29 mouse cellular contexts compared by ENCODE assay signal in genomic region chr2:25628738-25629137, GRCm38 (mm10). TPM values are rescaled to one million over a fixed set of nuclear protein-coding genes. Genes with fewer than 3 reads are reported as not detected.
A peak's percentile ranks its signal among the peaks of the same experiment; 100 is the strongest.
DNase-seq lines count a peak whose midpoint lies in the region; ATAC-seq and TF ChIP-seq lines count a peak whose summit lies in the region.
"Had no signal": no experiment of that assay in that cellular context is flagged by ENCODE, and none has a peak within 500 bp of the region (broad histone marks: within the 10 kb centered on the region; RNA-seq: fewer than 3 reads in every experiment).

No protein-coding gene starts in this region.

- no peaks in the 10 kb centered on the region for H3K36me3 ChIP-seq in kidney, embryonic 14.5 days (ENCODE audit: control insufficient read depth, insufficient read depth, low read length)
- no peaks in the 10 kb centered on the region for H3K36me3 ChIP-seq in liver, embryonic 16.5 days (ENCODE audit: control insufficient read depth, insufficient read depth)
- no peaks in the 10 kb centered on the region for H3K36me3 ChIP-seq in forebrain, embryonic 15.5 days
- no peaks in the 10 kb centered on the region for H3K36me3 ChIP-seq in intestine, postnatal 0 days (ENCODE audit: control insufficient read depth, insufficient read depth)
- H3K36me3 ChIP-seq: hindbrain, embryonic 12.5 days; limb, embryonic 12.5 days had no signal

- ATAC-seq in kidney, embryonic 14.5 days (ENCODE audit: low FRiP score, low TSS enrichment), result no peak
- peak; percentile 53; the same call in 1 of the 2 replicates for ATAC-seq in liver, embryonic 16.5 days (ENCODE audit: low read depth)
- ATAC-seq in forebrain, embryonic 15.5 days (replicated peaks), result no peak
- no peak for ATAC-seq in intestine, postnatal 0 days
- ATAC-seq: inflammation-experienced regulatory T-cells, adult 6 months had no signal

- no peak overlapping the region for H3K27ac ChIP-seq in kidney, embryonic 14.5 days (ENCODE audit: low read depth, low read length)
- H3K27ac ChIP-seq in liver, embryonic 16.5 days (ENCODE audit: low read length), result no peak overlapping the region
- H3K27ac ChIP-seq in forebrain, embryonic 15.5 days (replicated peaks), result no peak overlapping the region
- no peak overlapping the region for H3K27ac ChIP-seq in intestine, postnatal 0 days (ENCODE audit: low read depth, low read length)
- H3K27ac ChIP-seq: hindbrain, embryonic 12.5 days; limb, embryonic 12.5 days; stomach, postnatal 0 days had no signal

- TF ChIP-seq CTCF in intestine, postnatal 0 days (IDR thresholded peaks at IDR 0.05; ENCODE audit: low read depth), result no peak

- no peak overlapping the region for H3K4me3 ChIP-seq in kidney, embryonic 14.5 days (ENCODE audit: low read length)
- no peak overlapping the region for H3K4me3 ChIP-seq in liver, embryonic 16.5 days (ENCODE audit: low read depth, low read length)
- no peak overlapping the region for H3K4me3 ChIP-seq in forebrain, embryonic 15.5 days
- H3K4me3 ChIP-seq in intestine, postnatal 0 days (ENCODE audit: low read depth, low read length), result no peak overlapping the region
- H3K4me3 ChIP-seq: hindbrain, embryonic 12.5 days; limb, embryonic 12.5 days had no signal

- DNase-seq in adrenal gland, postnatal 36 days, result peak; percentile 42 to 53
- no peak for DNase-seq in adrenal gland, postnatal 4 days (ENCODE audit: low spot score in 2 of 2)
- peak; percentile 16 for DNase-seq in kidney, adult 18-20 months
- DNase-seq in kidney, postnatal 10 days, result peak; percentile 53
- DNase-seq: cerebellum, adult 11 months; cerebellum, postnatal 10 days; gastrocnemius, postnatal 10 days; lung, adult 2 months; right cerebral cortex, postnatal 4 days; thymus, postnatal 14 days had no signal

- no peaks in the 10 kb centered on the region for H3K9me3 ChIP-seq in kidney, embryonic 14.5 days (ENCODE audit: control insufficient read depth, low read length)
- no peaks in the 10 kb centered on the region for H3K9me3 ChIP-seq in liver, embryonic 16.5 days (replicated peaks; ENCODE audit: control insufficient read depth, low read length)
- no peaks in the 10 kb centered on the region for H3K9me3 ChIP-seq in forebrain, embryonic 15.5 days
- no peaks in the 10 kb centered on the region for H3K9me3 ChIP-seq in intestine, postnatal 0 days (ENCODE audit: control insufficient read depth)
- H3K9me3 ChIP-seq: hindbrain, embryonic 12.5 days; limb, embryonic 12.5 days had no signal

- no peaks in the 10 kb centered on the region for H3K27me3 ChIP-seq in kidney, embryonic 14.5 days (ENCODE audit: control insufficient read depth, insufficient read depth, low read length)
- H3K27me3 ChIP-seq in liver, embryonic 16.5 days (ENCODE audit: control insufficient read depth, insufficient read depth, low read depth, low read length), result no peaks in the 10 kb centered on the region
- H3K27me3 ChIP-seq in forebrain, embryonic 15.5 days, result no peaks in the 10 kb centered on the region
- H3K27me3 ChIP-seq in intestine, postnatal 0 days (replicated peaks; ENCODE audit: control insufficient read depth, insufficient read depth, low read length), result no peaks in the 10 kb centered on the region
- H3K27me3 ChIP-seq: hindbrain, embryonic 12.5 days; limb, embryonic 12.5 days had no signal

- H3K9ac ChIP-seq in kidney, embryonic 14.5 days (ENCODE audit: low read depth, low read length), result no peak overlapping the region
- no peak overlapping the region for H3K9ac ChIP-seq in liver, embryonic 16.5 days (ENCODE audit: low read depth, low read length)
- no peak overlapping the region for H3K9ac ChIP-seq in forebrain, embryonic 15.5 days (replicated peaks)
- H3K9ac ChIP-seq in intestine, postnatal 0 days (ENCODE audit: low read depth, low read length), result no peak overlapping the region
- H3K9ac ChIP-seq: hindbrain, embryonic 12.5 days; limb, embryonic 12.5 days had no signal

- H3K4me2 ChIP-seq in kidney, embryonic 14.5 days (replicated peaks; ENCODE audit: low read depth, low read length), result no peak overlapping the region
- no peak overlapping the region for H3K4me2 ChIP-seq in liver, embryonic 16.5 days (ENCODE audit: low read depth, low read length)
- no peak overlapping the region for H3K4me2 ChIP-seq in forebrain, embryonic 15.5 days (replicated peaks)
- no peak overlapping the region for H3K4me2 ChIP-seq in intestine, postnatal 0 days (replicated peaks; ENCODE audit: low read depth)
- H3K4me2 ChIP-seq: hindbrain, embryonic 12.5 days; limb, embryonic 12.5 days; midbrain, embryonic 11.5 days had no signal

- no peaks in the 10 kb centered on the region for H3K4me1 ChIP-seq in kidney, embryonic 14.5 days (ENCODE audit: control insufficient read depth, insufficient read depth, low read length)
- H3K4me1 ChIP-seq in liver, embryonic 16.5 days (ENCODE audit: control insufficient read depth, low read depth, low read length), result no peaks in the 10 kb centered on the region
- no peaks in the 10 kb centered on the region for H3K4me1 ChIP-seq in forebrain, embryonic 15.5 days
- H3K4me1 ChIP-seq in intestine, postnatal 0 days (replicated peaks; ENCODE audit: control insufficient read depth, insufficient read depth, low read length), result no peaks in the 10 kb centered on the region
- H3K4me1 ChIP-seq: hindbrain, embryonic 12.5 days; limb, embryonic 12.5 days had no signal

- 36% methylated on average over 4 of the region's 4 CpGs for WGBS in kidney, embryonic 14.5 days
- WGBS in liver, embryonic 16.5 days (ENCODE audit: insufficient replicate concordance), result 34% methylated on average over 4 of the region's 4 CpGs
- WGBS in forebrain, embryonic 15.5 days, result 57% methylated on average over 4 of the region's 4 CpGs
- WGBS in intestine, postnatal 0 days, result 62% methylated on average over 4 of the region's 4 CpGs

RNA-seq across cellular contexts. Expression of gene Fcna, which starts 0.9 kb away (rescaled TPM):
- 10 to 100 TPM in 1 of 2 experiments, 1 to 10 TPM in 1; 4.5 to 14.3 TPM for total RNA-seq in adrenal gland, postnatal 36 days (2021)
- total RNA-seq in adrenal gland, postnatal 4 days (2021), result 10 to 100 TPM; 10.2 to 14.4 TPM
- 1.6 and 1.9 TPM in 2 replicates for polyA plus RNA-seq in kidney, embryonic 14.5 days (2014; fragmentation: Nextera tagmentation; extraction: Ambion mirVana)
- 86.7 and 88.1 TPM in 2 replicates for polyA plus RNA-seq in liver, embryonic 16.5 days (2015; fragmentation: Nextera tagmentation; extraction: Ambion mirVana)
- 2.2 and 2.7 TPM in 2 replicates for polyA plus RNA-seq in forebrain, embryonic 15.5 days (2015; fragmentation: Nextera tagmentation; extraction: Ambion mirVana)
- polyA plus RNA-seq in intestine, postnatal 0 days (2015; fragmentation: Nextera tagmentation; extraction: Ambion mirVana), result 4.1 and 4.7 TPM in 2 replicates
- total RNA-seq: CH12.LX; MEL; monocyte, adult 5-6 weeks had no signal

RNA-seq across cellular contexts. Expression of gene Tmem141, which starts 6.9 kb away (rescaled TPM):
- 10 to 100 TPM; 22.1 to 38.9 TPM for total RNA-seq in adrenal gland, postnatal 36 days (2021)
- 10 to 100 TPM; 37.1 to 39.5 TPM for total RNA-seq in adrenal gland, postnatal 4 days (2021)
- polyA plus RNA-seq in kidney, embryonic 14.5 days (2014; fragmentation: Nextera tagmentation; extraction: Ambion mirVana), result 24.3 and 35.0 TPM in 2 replicates
- polyA plus RNA-seq in liver, embryonic 16.5 days (2015; fragmentation: Nextera tagmentation; extraction: Ambion mirVana), result 9.0 and 10.5 TPM in 2 replicates
- 23.8 and 25.0 TPM in 2 replicates for polyA plus RNA-seq in forebrain, embryonic 15.5 days (2015; fragmentation: Nextera tagmentation; extraction: Ambion mirVana)
- polyA plus RNA-seq in intestine, postnatal 0 days (2015; fragmentation: Nextera tagmentation; extraction: Ambion mirVana), result 23.0 and 25.6 TPM in 2 replicates

RNA-seq across cellular contexts. Expression of gene Ccdc183, which starts 11.3 kb away (rescaled TPM):
- not detected for total RNA-seq in adrenal gland, postnatal 36 days (2021)
- under 1 TPM in 1 of 2 experiments, not detected in 1; 0.11 TPM for total RNA-seq in adrenal gland, postnatal 4 days (2021)
- polyA plus RNA-seq in kidney, embryonic 14.5 days (2014; fragmentation: Nextera tagmentation; extraction: Ambion mirVana), result 0.23 and 0.29 TPM in 2 replicates
- polyA plus RNA-seq in liver, embryonic 16.5 days (2015; fragmentation: Nextera tagmentation; extraction: Ambion mirVana), result 0.02 and 0.05 TPM in 2 replicates
- 0.14 and 0.20 TPM in 2 replicates for polyA plus RNA-seq in forebrain, embryonic 15.5 days (2015; fragmentation: Nextera tagmentation; extraction: Ambion mirVana)
- polyA plus RNA-seq in intestine, postnatal 0 days (2015; fragmentation: Nextera tagmentation; extraction: Ambion mirVana), result 0.09 and 0.16 TPM in 2 replicates
- total RNA-seq: CH12.LX; gastrocnemius, postnatal 10 days; heart, adult 18-20 months; layer of hippocampus, adult 18-20 months; layer of hippocampus, postnatal 25 days; left cerebral cortex, postnatal 10 days; monocyte, adult 5-6 weeks had no signal
- polyA plus RNA-seq: inflammation-experienced regulatory T-cells, adult 6 months; lung, adult 2 months had no signal

RNA-seq across cellular contexts. Expression of gene Rabl6, which starts 20.4 kb away (rescaled TPM):
- 10 to 100 TPM; 85.4 to 97.5 TPM for total RNA-seq in adrenal gland, postnatal 36 days (2021)
- 100 to 1,000 TPM; 117 to 128 TPM for total RNA-seq in adrenal gland, postnatal 4 days (2021)
- 59.6 and 81.1 TPM in 2 replicates for polyA plus RNA-seq in kidney, embryonic 14.5 days (2014; fragmentation: Nextera tagmentation; extraction: Ambion mirVana)
- 17.5 and 19.9 TPM in 2 replicates for polyA plus RNA-seq in liver, embryonic 16.5 days (2015; fragmentation: Nextera tagmentation; extraction: Ambion mirVana)
- 78.8 and 81.1 TPM in 2 replicates for polyA plus RNA-seq in forebrain, embryonic 15.5 days (2015; fragmentation: Nextera tagmentation; extraction: Ambion mirVana)
- polyA plus RNA-seq in intestine, postnatal 0 days (2015; fragmentation: Nextera tagmentation; extraction: Ambion mirVana), result 26.8 and 26.9 TPM in 2 replicates

RNA-seq across cellular contexts. Expression of gene Lcn8, which starts 24.2 kb away (rescaled TPM):
- total RNA-seq in adrenal gland, postnatal 36 days (2021), result not detected
- total RNA-seq in adrenal gland, postnatal 4 days (2021), result under 1 TPM in 1 of 2 experiments, not detected in 1; 0.68 TPM
- not detected in 2 replicates for polyA plus RNA-seq in kidney, embryonic 14.5 days (2014; fragmentation: Nextera tagmentation; extraction: Ambion mirVana)
- polyA plus RNA-seq in liver, embryonic 16.5 days (2015; fragmentation: Nextera tagmentation; extraction: Ambion mirVana), result not detected in 2 replicates
- polyA plus RNA-seq in forebrain, embryonic 15.5 days (2015; fragmentation: Nextera tagmentation; extraction: Ambion mirVana), result not detected in 2 replicates
- polyA plus RNA-seq in intestine, postnatal 0 days (2015; fragmentation: Nextera tagmentation; extraction: Ambion mirVana), result not detected in 2 replicates
- total RNA-seq: CH12.LX; layer of hippocampus, adult 18-20 months; layer of hippocampus, postnatal 25 days; left cerebral cortex, postnatal 10 days; MEL; monocyte, adult 5-6 weeks had no signal
- polyA plus RNA-seq: forebrain, embryonic 11.5 days; heart, embryonic 16.5 days; hindbrain, embryonic 12.5 days; inflammation-experienced regulatory T-cells, adult 6 months; limb, embryonic 12.5 days; lung, adult 2 months; midbrain, embryonic 11.5 days; neural tube, embryonic 11.5 days had no signal

Comparison
In these comparisons a context has a peak if more than half of its experiments do, and no peak if none do; other contexts are left out.
1. DNase-seq: peak in adrenal gland, postnatal 36 days (2 of 2), kidney, adult 18-20 months (single experiment) and kidney, postnatal 10 days (single experiment); none in adrenal gland, postnatal 4 days (0 of 2).
2. RNA of gene Fcna, which starts 0.9 kb away (polyA plus RNA-seq): 86.7 to 88.1 TPM in liver, embryonic 16.5 days; 4.1 to 4.7 TPM in intestine, postnatal 0 days, 2.2 to 2.7 TPM in forebrain, embryonic 15.5 days and 1.6 to 1.9 TPM in kidney, embryonic 14.5 days; every median in the first group is over 10 times any median in the second.